Mouse (Mus musculus) hematopoietic stem cell, adult 5-6 weeks (primary cell): ENCODE measurements around the gene Gm49380. TPM values are rescaled to one million over a fixed set of nuclear protein-coding genes. Genes with fewer than 3 reads are reported as not detected.

ENCODE experiments used
- ATAC-seq, 2 experiments: fragments of 125-278 bp in 1 of 2; replicated peaks in 1 of 2; 2 replicates each; pipeline ENCODE4 v1.8.0; 2016 to 2017; ENCODE audit warnings: inconsistent platforms in 2 of 2, mild to moderate bottlenecking in 2 of 2, moderate number of reproducible peaks in 2 of 2, low read depth in 1 of 2, moderate TSS enrichment in 1 of 2; ENCODE audit not compliant: low FRiP score in 2 of 2, poor library complexity in 2 of 2, severe bottlenecking in 2 of 2, insufficient read depth in 1 of 2, low TSS enrichment in 1 of 2
- total RNA-seq: library from RNA; stranded (forward); fragments of 172-1452, 232-1000 nt; gene quantifications from 2 replicates; pipeline ENCODE4 v1.2.3, GENCODE M21; 2017

The Gm49380 gene
- total RNA-seq, 1 experiment from 2014 or later = not detected

- ATAC-seq = no peak
Measured at GRCm38 (mm10) chr9:44106182-44106581, 7.1 kb downstream of the Gm49380 start.

GRCm38 (mm10) chr9:44105781-44106180 lies 7.5 kb downstream of the Gm49380 start:
- no peak; a peak in 1 of 4 replicates for ATAC-seq

- ATAC-seq = peak in 1 of 2 experiments; percentile 44; a peak in 1 of 4 replicates
Measured at GRCm38 (mm10) chr9:44104881-44105280, 8.4 kb downstream of the Gm49380 start.

GRCm38 (mm10) chr9:44101490-44101889 lies 11.8 kb downstream of the Gm49380 start, which contains the start of gene Mfrp:
Gene Mfrp, plus strand, starts transcription at chr9:44101729.
- ATAC-seq = no peak

GRCm38 (mm10) chr9:44096536-44096935 lies 16.8 kb downstream of the Gm49380 start:
- no peak for ATAC-seq

GRCm38 (mm10) chr9:44095781-44096180 lies 17.5 kb downstream of the Gm49380 start:
- ATAC-seq = no peak

- ATAC-seq = peak; percentile 50 to 71; a peak in 3 of 4 replicates
Measured at GRCm38 (mm10) chr9:44094737-44095136, 18.6 kb downstream of the Gm49380 start.

GRCm38 (mm10) chr9:44093612-44094503 lies 19.4 kb downstream of the Gm49380 start:
- ATAC-seq = peak; percentile 51 to 58; a peak in 1 of 4 replicates

- ATAC-seq = peak; percentile 63 to 64
Measured at GRCm38 (mm10) chr9:44088877-44089608, 24.3 kb downstream of the Gm49380 start.

- ATAC-seq = no peak
Measured at GRCm38 (mm10) chr9:44087761-44088455, 25.4 kb downstream of the Gm49380 start.

GRCm38 (mm10) chr9:44086960-44087359 lies 26.3 kb downstream of the Gm49380 start:
- no peak for ATAC-seq

GRCm38 (mm10) chr9:44085741-44086665 lies 27.3 kb downstream of the Gm49380 start:
- ATAC-seq = no peak

- ATAC-seq = no peak
Measured at GRCm38 (mm10) chr9:44085276-44085675, 28.0 kb downstream of the Gm49380 start.

GRCm38 (mm10) chr9:44084659-44085229 lies 28.6 kb downstream of the Gm49380 start:
- peak; percentile 23 to 44; a peak in 1 of 4 replicates for ATAC-seq

- ATAC-seq = no peak
Measured at GRCm38 (mm10) chr9:44084236-44084635, 29.1 kb downstream of the Gm49380 start.

GRCm38 (mm10) chr9:44083392-44084121 lies 29.7 kb downstream of the Gm49380 start:
- ATAC-seq = no peak
